Mouse (Mus musculus) testis, postnatal 14 days (tissue): ENCODE data around the gene Sema5b.

Experiments used
- DNase-seq: peaks from one replicate; pipeline ENCODE4 v3.0.0; 2021; ENCODE audit warnings: low spot score

Gene Sema5b

DNA sequence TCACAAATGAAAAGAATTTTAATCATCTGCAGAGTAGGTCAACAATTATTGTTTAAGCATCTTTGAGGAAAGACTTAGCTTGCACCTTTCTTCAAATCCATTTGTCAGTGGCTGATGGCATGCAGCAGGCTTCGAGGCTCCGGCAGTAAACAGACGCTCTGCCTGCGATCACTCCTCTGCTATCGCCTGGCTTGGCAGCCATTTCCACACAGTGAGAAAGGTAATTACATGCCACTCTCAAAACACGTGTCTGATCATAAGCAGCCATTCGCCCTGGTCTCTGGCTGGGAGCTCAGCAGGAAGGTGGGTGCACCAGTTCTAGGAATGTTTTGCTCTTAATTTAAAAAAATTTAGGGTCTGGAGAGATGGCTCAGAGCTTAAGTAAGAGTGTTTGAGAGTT lies 170.1 kb downstream of the Sema5b start:
- no peak for DNase-seq

DNA sequence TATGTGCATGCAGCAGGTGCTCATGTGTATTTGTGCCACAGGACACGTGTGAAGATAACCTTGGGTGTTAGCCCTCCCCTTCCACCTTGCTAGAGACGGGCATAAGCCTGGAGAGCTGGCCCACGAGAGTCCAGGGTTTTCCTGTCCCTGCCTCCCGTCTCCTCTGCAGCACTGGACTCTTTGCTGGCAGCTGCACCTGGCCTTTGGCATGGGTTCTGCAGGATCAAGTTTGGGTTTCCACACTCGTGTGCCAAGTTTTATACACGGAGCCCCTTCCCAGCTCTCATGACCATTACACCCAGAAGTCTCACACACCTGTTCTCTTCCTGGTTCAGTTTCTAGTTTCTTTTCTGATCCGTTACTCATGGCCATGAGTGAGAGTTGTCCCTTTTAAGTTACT lies 172.7 kb downstream of the Sema5b start:
- no peak for DNase-seq
